Mouse (Mus musculus): Measurements from ENCODE around the gene Krtap1-5. TPM values are rescaled to one million over a fixed set of nuclear protein-coding genes. Genes with fewer than 3 reads are reported as not detected.

The Krtap1-5 gene
- polyA plus RNA-seq (2012; ENCODE audit: low replicate concordance) = not detected in 2 replicates

GRCm38 (mm10) chr11:99580636-99581035, at the start of gene Krtap1-5:
Gene Krtap1-5, minus strand, starts transcription at chr11:99581016.

GRCm38 (mm10) chr11:99628138-99628537, 47.3 kb upstream of the Krtap1-5 start, which contains the start of gene Krtap4-1:
Gene Krtap4-1, minus strand, starts transcription at chr11:99628238.

GRCm38 (mm10) chr11:99620335-99620734, 39.5 kb upstream of the Krtap1-5 start, which contains the start of gene Gm11562:
Gene Gm11562, minus strand, starts transcription at chr11:99620435.

GRCm38 (mm10) chr11:99614796-99615363, 34.1 kb upstream of the Krtap1-5 start, which contains the start of gene Krtap2-4:
Gene Krtap2-4, minus strand, starts transcription at chr11:99614846.

GRCm38 (mm10) chr11:99610089-99610488, 29.3 kb upstream of the Krtap1-5 start, which contains the start of gene Gm11937:
Gene Gm11937, minus strand, starts transcription at chr11:99610189.

GRCm38 (mm10) chr11:99603208-99603607, 22.4 kb upstream of the Krtap1-5 start, which contains the start of gene Gm11938:
Gene Gm11938, minus strand, starts transcription at chr11:99603308.

GRCm38 (mm10) chr11:99597742-99598141, 16.9 kb upstream of the Krtap1-5 start, which contains the start of gene Krtap9-3:
Gene Krtap9-3, minus strand, starts transcription at chr11:99598105.

GRCm38 (mm10) chr11:99590981-99591380, 10.2 kb upstream of the Krtap1-5 start, which contains the start of gene Krtap1-3:
Gene Krtap1-3, minus strand, starts transcription at chr11:99591339.

GRCm38 (mm10) chr11:99583245-99583704, 2.5 kb upstream of the Krtap1-5 start, which contains the start of gene Krtap1-4:
Gene Krtap1-4, minus strand, starts transcription at chr11:99583654.

GRCm38 (mm10) chr11:99566530-99566929, 14.3 kb downstream of the Krtap1-5 start, which contains the start of gene Krtap3-1:
Gene Krtap3-1, minus strand, starts transcription at chr11:99566630.

GRCm38 (mm10) chr11:99559366-99559765, 21.4 kb downstream of the Krtap1-5 start, which contains the start of gene Gm11939:
Gene Gm11939, minus strand, starts transcription at chr11:99559466.

GRCm38 (mm10) chr11:99556753-99557152, 24.1 kb downstream of the Krtap1-5 start, which contains the start of gene Krtap3-2:
Gene Krtap3-2, minus strand, starts transcription at chr11:99556853.

GRCm38 (mm10) chr11:99550765-99551164, 30.1 kb downstream of the Krtap1-5 start, which contains the start of gene Krtap3-3:
Gene Krtap3-3, minus strand, starts transcription at chr11:99550865.

Other genes with a start within 250 kb of the Krtap1-5 start
- gene Krt26, start 243.1 kb downstream of the Krtap1-5 start, polyA plus RNA-seq (2012; ENCODE audit: low replicate concordance) = not detected in 2 replicates
- gene Krt27, start 229.9 kb downstream of the Krtap1-5 start, polyA plus RNA-seq (2012; ENCODE audit: low replicate concordance) = not detected in 2 replicates
- gene Krt28, start 206.1 kb downstream of the Krtap1-5 start, polyA plus RNA-seq (2012; ENCODE audit: low replicate concordance) = not detected in 2 replicates
- 4.0 and 10.0 TPM in 2 replicates for gene Krt10, start 191.7 kb downstream of the Krtap1-5 start, polyA plus RNA-seq (2012; ENCODE audit: low replicate concordance)
- gene Krt12, start 158.8 kb downstream of the Krtap1-5 start, polyA plus RNA-seq (2012; ENCODE audit: low replicate concordance) = not detected in 2 replicates
- not detected in 2 replicates for gene Krt20, start 142.9 kb downstream of the Krtap1-5 start, polyA plus RNA-seq (2012; ENCODE audit: low replicate concordance)
- gene Krt23, start 87.9 kb downstream of the Krtap1-5 start, polyA plus RNA-seq (2012; ENCODE audit: low replicate concordance) = not detected in 2 replicates
- not detected in 2 replicates for gene Krt39, start 59.7 kb downstream of the Krtap1-5 start, polyA plus RNA-seq (2012; ENCODE audit: low replicate concordance)
- gene Krt40, start 37.9 kb downstream of the Krtap1-5 start, polyA plus RNA-seq (2012; ENCODE audit: low replicate concordance) = not detected in 2 replicates
- not detected in 2 replicates for gene Krtap3-3, start 30.2 kb downstream of the Krtap1-5 start, polyA plus RNA-seq (2012; ENCODE audit: low replicate concordance)
- gene Krtap3-2, start 24.2 kb downstream of the Krtap1-5 start, polyA plus RNA-seq (2012; ENCODE audit: low replicate concordance) = not detected in 2 replicates
- not detected in 2 replicates for gene Gm11939, start 21.6 kb downstream of the Krtap1-5 start, polyA plus RNA-seq (2012; ENCODE audit: low replicate concordance)
- gene Krtap3-1, start 14.4 kb downstream of the Krtap1-5 start, polyA plus RNA-seq (2012; ENCODE audit: low replicate concordance) = not detected in 2 replicates
- not detected in 2 replicates for gene Krtap1-4, start 2.6 kb upstream of the Krtap1-5 start, polyA plus RNA-seq (2012; ENCODE audit: low replicate concordance)
- gene Krtap1-3, start 10.3 kb upstream of the Krtap1-5 start, polyA plus RNA-seq (2012; ENCODE audit: low replicate concordance) = not detected in 2 replicates
- gene Krtap9-3, start 17.1 kb upstream of the Krtap1-5 start, polyA plus RNA-seq (2012; ENCODE audit: low replicate concordance) = not detected in 2 replicates
- gene Gm11938, start 22.3 kb upstream of the Krtap1-5 start, polyA plus RNA-seq (2012; ENCODE audit: low replicate concordance) = not detected in 2 replicates
- not detected in 2 replicates for gene Gm11937, start 29.2 kb upstream of the Krtap1-5 start, polyA plus RNA-seq (2012; ENCODE audit: low replicate concordance)
- not detected in 2 replicates for gene Krtap2-4, start 33.8 kb upstream of the Krtap1-5 start, polyA plus RNA-seq (2012; ENCODE audit: low replicate concordance)
- not detected in 2 replicates for gene Gm11562, start 39.4 kb upstream of the Krtap1-5 start, polyA plus RNA-seq (2012; ENCODE audit: low replicate concordance)
- not detected in 2 replicates for gene Krtap4-1, start 47.2 kb upstream of the Krtap1-5 start, polyA plus RNA-seq (2012; ENCODE audit: low replicate concordance)
- gene Krtap4-2, start 54.1 kb upstream of the Krtap1-5 start, polyA plus RNA-seq (2012; ENCODE audit: low replicate concordance) = not detected in 2 replicates
- not detected in 2 replicates for gene Krtap4-7, start 63.1 kb upstream of the Krtap1-5 start, polyA plus RNA-seq (2012; ENCODE audit: low replicate concordance)
- gene Gm11555, start 69.2 kb upstream of the Krtap1-5 start, polyA plus RNA-seq (2012; ENCODE audit: low replicate concordance) = not detected in 2 replicates
- gene Gm11563, start 77.9 kb upstream of the Krtap1-5 start, polyA plus RNA-seq (2012; ENCODE audit: low replicate concordance) = not detected in 2 replicates
- gene Krtap4-6, start 84.9 kb upstream of the Krtap1-5 start, polyA plus RNA-seq (2012; ENCODE audit: low replicate concordance) = not detected in 2 replicates
- not detected in 2 replicates for gene Gm14190, start 109.7 kb upstream of the Krtap1-5 start, polyA plus RNA-seq (2012; ENCODE audit: low replicate concordance)
- not detected in 2 replicates for gene Gm14180, start 153.3 kb upstream of the Krtap1-5 start, polyA plus RNA-seq (2012; ENCODE audit: low replicate concordance)
- not detected in 2 replicates for gene Gm11595, start 191.9 kb upstream of the Krtap1-5 start, polyA plus RNA-seq (2012; ENCODE audit: low replicate concordance)
- gene Krtap4-8, start 199.7 kb upstream of the Krtap1-5 start, polyA plus RNA-seq (2012; ENCODE audit: low replicate concordance) = not detected in 2 replicates
- not detected in 2 replicates for gene Krtap4-9, start 204.2 kb upstream of the Krtap1-5 start, polyA plus RNA-seq (2012; ENCODE audit: low replicate concordance)
- not detected in 2 replicates for gene Gm11596, start 212.5 kb upstream of the Krtap1-5 start, polyA plus RNA-seq (2012; ENCODE audit: low replicate concordance)
- gene Gm11569, start 217.9 kb upstream of the Krtap1-5 start, polyA plus RNA-seq (2012; ENCODE audit: low replicate concordance) = not detected in 2 replicates
- not detected in 2 replicates for gene Gm11554, start 223.4 kb upstream of the Krtap1-5 start, polyA plus RNA-seq (2012; ENCODE audit: low replicate concordance)
- not detected in 2 replicates for gene Krtap4-13, start 228.9 kb upstream of the Krtap1-5 start, polyA plus RNA-seq (2012; ENCODE audit: low replicate concordance)
- not detected in 2 replicates for gene Gm11564, start 234.7 kb upstream of the Krtap1-5 start, polyA plus RNA-seq (2012; ENCODE audit: low replicate concordance)

Measured in hematopoietic multipotent progenitor cell, adult 10-12 weeks (in vitro differentiated cells).